Mouse (Mus musculus): ENCODE results near the gene Rhox2f. TPM values are rescaled to one million over a fixed set of nuclear protein-coding genes. Genes with fewer than 3 reads are reported as not detected.
"Not testable (repeated sequence)": the region's sequence is repeated elsewhere in the genome, so short reads cannot be mapped to it uniquely, and the experiment has no call there.

The Rhox2f gene
- polyA plus RNA-seq (2014; fragmentation: Nextera tagmentation; extraction: Ambion mirVana), result not detected in 2 replicates

GRCm38 (mm10) chrX:37571105-37571504 lies at the start of gene Rhox2f:
Gene Rhox2f, plus strand, starts transcription at chrX:37571405.
- not testable (repeated sequence) for H3K4me2 ChIP-seq (ENCODE audit: low read depth); DNase-seq (ENCODE audit: low spot score); ATAC-seq (ENCODE audit: insufficient read depth, low FRiP score, low TSS enrichment); H3K27ac ChIP-seq (ENCODE audit: low read depth, low read length); H3K27me3 ChIP-seq (ENCODE audit: control insufficient read depth, insufficient read depth, low read length); H3K4me3 ChIP-seq (ENCODE audit: low read depth, low read length); H3K36me3 ChIP-seq (ENCODE audit: control insufficient read depth, insufficient read depth, low read length); H3K4me1 ChIP-seq (ENCODE audit: control insufficient read depth, insufficient read depth, low read length); H3K9me3 ChIP-seq (ENCODE audit: control insufficient read depth, low read length); H3K9ac ChIP-seq (ENCODE audit: low read length)
- 92% methylated on average over 5 of the region's 8 CpGs for WGBS

- not testable (repeated sequence) for H3K36me3 ChIP-seq (ENCODE audit: control insufficient read depth, insufficient read depth, low read length)
Observed at GRCm38 (mm10) chrX:37530152-37530551, 41.1 kb upstream of the Rhox2f start, which contains the start of gene Rhox2e. Gene Rhox2e, plus strand, starts transcription at chrX:37530452.

GRCm38 (mm10) chrX:37541719-37542118 lies 29.5 kb upstream of the Rhox2f start, which contains the start of gene Rhox3e:
Gene Rhox3e, plus strand, starts transcription at chrX:37542019.
- H3K9me3 ChIP-seq (ENCODE audit: control insufficient read depth, low read length); H3K9ac ChIP-seq (ENCODE audit: low read length); ATAC-seq (ENCODE audit: insufficient read depth, low FRiP score, low TSS enrichment): not testable (repeated sequence)

More at GRCm38 (mm10) chrX:37530152-37530551, 41.1 kb upstream of the Rhox2f start, which contains the start of gene Rhox2e:
- not testable (repeated sequence) for H3K4me3 ChIP-seq (ENCODE audit: low read depth, low read length); H3K9me3 ChIP-seq (ENCODE audit: control insufficient read depth, low read length); H3K27ac ChIP-seq (ENCODE audit: low read depth, low read length); ATAC-seq (ENCODE audit: insufficient read depth, low FRiP score, low TSS enrichment); H3K4me1 ChIP-seq (ENCODE audit: control insufficient read depth, insufficient read depth, low read length); DNase-seq (ENCODE audit: low spot score); H3K4me2 ChIP-seq (ENCODE audit: low read depth); H3K27me3 ChIP-seq (ENCODE audit: control insufficient read depth, insufficient read depth, low read length); H3K9ac ChIP-seq (ENCODE audit: low read length)
- 95% methylated on average over 2 of the region's 8 CpGs for WGBS

GRCm38 (mm10) chrX:37557112-37557511 lies 14.1 kb upstream of the Rhox2f start, which contains the start of gene Rhox4e:
Gene Rhox4e, plus strand, starts transcription at chrX:37557412.
- H3K9me3 ChIP-seq (ENCODE audit: control insufficient read depth, low read length); H3K4me3 ChIP-seq (ENCODE audit: low read depth, low read length); H3K27ac ChIP-seq (ENCODE audit: low read depth, low read length); H3K4me2 ChIP-seq (ENCODE audit: low read depth); DNase-seq (ENCODE audit: low spot score); H3K27me3 ChIP-seq (ENCODE audit: control insufficient read depth, insufficient read depth, low read length); H3K4me1 ChIP-seq (ENCODE audit: control insufficient read depth, insufficient read depth, low read length); ATAC-seq (ENCODE audit: insufficient read depth, low FRiP score, low TSS enrichment); H3K9ac ChIP-seq (ENCODE audit: low read length); H3K36me3 ChIP-seq (ENCODE audit: control insufficient read depth, insufficient read depth, low read length): not testable (repeated sequence)
- 86% methylated on average over 10 of the region's 18 CpGs for WGBS

More at GRCm38 (mm10) chrX:37541719-37542118, 29.5 kb upstream of the Rhox2f start, which contains the start of gene Rhox3e:
- not testable (repeated sequence) for H3K4me2 ChIP-seq (ENCODE audit: low read depth); H3K4me3 ChIP-seq (ENCODE audit: low read depth, low read length); H3K36me3 ChIP-seq (ENCODE audit: control insufficient read depth, insufficient read depth, low read length); H3K27ac ChIP-seq (ENCODE audit: low read depth, low read length); DNase-seq (ENCODE audit: low spot score); H3K4me1 ChIP-seq (ENCODE audit: control insufficient read depth, insufficient read depth, low read length); H3K27me3 ChIP-seq (ENCODE audit: control insufficient read depth, insufficient read depth, low read length)
- WGBS, result no CpG with 5 or more reads among the region's 4 CpGs

GRCm38 (mm10) chrX:37572638-37573037 lies 1.4 kb downstream of the Rhox2f start:
- DNase-seq (ENCODE audit: low spot score), result not testable (repeated sequence)

GRCm38 (mm10) chrX:37580692-37581091 lies 9.5 kb downstream of the Rhox2f start, which contains the start of gene Rhox3f:
Gene Rhox3f, plus strand, starts transcription at chrX:37580992.
- not testable (repeated sequence) for H3K9me3 ChIP-seq (ENCODE audit: control insufficient read depth, low read length); H3K27me3 ChIP-seq (ENCODE audit: control insufficient read depth, insufficient read depth, low read length); H3K4me2 ChIP-seq (ENCODE audit: low read depth); H3K4me3 ChIP-seq (ENCODE audit: low read depth, low read length); H3K27ac ChIP-seq (ENCODE audit: low read depth, low read length); DNase-seq (ENCODE audit: low spot score); ATAC-seq (ENCODE audit: insufficient read depth, low FRiP score, low TSS enrichment); H3K4me1 ChIP-seq (ENCODE audit: control insufficient read depth, insufficient read depth, low read length); H3K9ac ChIP-seq (ENCODE audit: low read length); H3K36me3 ChIP-seq (ENCODE audit: control insufficient read depth, insufficient read depth, low read length)

More at GRCm38 (mm10) chrX:37572638-37573037, 1.4 kb downstream of the Rhox2f start:
- not testable (repeated sequence) for H3K27ac ChIP-seq (ENCODE audit: low read depth, low read length); H3K27me3 ChIP-seq (ENCODE audit: control insufficient read depth, insufficient read depth, low read length); H3K4me3 ChIP-seq (ENCODE audit: low read depth, low read length); ATAC-seq (ENCODE audit: insufficient read depth, low FRiP score, low TSS enrichment); H3K9ac ChIP-seq (ENCODE audit: low read length); H3K36me3 ChIP-seq (ENCODE audit: control insufficient read depth, insufficient read depth, low read length); H3K4me1 ChIP-seq (ENCODE audit: control insufficient read depth, insufficient read depth, low read length); H3K9me3 ChIP-seq (ENCODE audit: control insufficient read depth, low read length); H3K4me2 ChIP-seq (ENCODE audit: low read depth)
- 74% methylated on average over 2 of the region's 2 CpGs for WGBS

- not testable (repeated sequence) for H3K4me1 ChIP-seq (ENCODE audit: control insufficient read depth, insufficient read depth, low read length); H3K27ac ChIP-seq (ENCODE audit: low read depth, low read length); H3K27me3 ChIP-seq (ENCODE audit: control insufficient read depth, insufficient read depth, low read length); H3K4me2 ChIP-seq (ENCODE audit: low read depth); H3K4me3 ChIP-seq (ENCODE audit: low read depth, low read length); ATAC-seq (ENCODE audit: insufficient read depth, low FRiP score, low TSS enrichment); H3K36me3 ChIP-seq (ENCODE audit: control insufficient read depth, insufficient read depth, low read length); DNase-seq (ENCODE audit: low spot score); H3K9me3 ChIP-seq (ENCODE audit: control insufficient read depth, low read length); H3K9ac ChIP-seq (ENCODE audit: low read length)
- 94% methylated on average over 14 of the region's 19 CpGs for WGBS
Observed at GRCm38 (mm10) chrX:37607604-37608003, 36.4 kb downstream of the Rhox2f start, which contains the start of gene Rhox4f. Gene Rhox4f, minus strand, starts transcription at chrX:37607704.

Other genes with a start within 250 kb of the Rhox2f start
- not detected in 2 replicates for gene Rhox3a2, start 191.4 kb upstream of the Rhox2f start, polyA plus RNA-seq (2014; fragmentation: Nextera tagmentation; extraction: Ambion mirVana)
- not detected in 2 replicates for gene Rhox4a2, start 180.6 kb upstream of the Rhox2f start, polyA plus RNA-seq (2014; fragmentation: Nextera tagmentation; extraction: Ambion mirVana)
- gene Rhox2b, start 159.3 kb upstream of the Rhox2f start, polyA plus RNA-seq (2014; fragmentation: Nextera tagmentation; extraction: Ambion mirVana), result not detected in 2 replicates
- not detected in 2 replicates for gene Rhox4b, start 138.9 kb upstream of the Rhox2f start, polyA plus RNA-seq (2014; fragmentation: Nextera tagmentation; extraction: Ambion mirVana)
- not detected in 2 replicates for gene Rhox2c, start 117.7 kb upstream of the Rhox2f start, polyA plus RNA-seq (2014; fragmentation: Nextera tagmentation; extraction: Ambion mirVana)
- not detected in 2 replicates for gene Rhox3c, start 112.8 kb upstream of the Rhox2f start, polyA plus RNA-seq (2014; fragmentation: Nextera tagmentation; extraction: Ambion mirVana)
- not detected in 2 replicates for gene Rhox4c, start 91.1 kb upstream of the Rhox2f start, polyA plus RNA-seq (2014; fragmentation: Nextera tagmentation; extraction: Ambion mirVana)
- not detected in 2 replicates for gene Rhox2d, start 78.0 kb upstream of the Rhox2f start, polyA plus RNA-seq (2014; fragmentation: Nextera tagmentation; extraction: Ambion mirVana)
- not detected in 2 replicates for gene Rhox4d, start 57.0 kb upstream of the Rhox2f start, polyA plus RNA-seq (2014; fragmentation: Nextera tagmentation; extraction: Ambion mirVana)
- gene Rhox2e, start 41.0 kb upstream of the Rhox2f start, polyA plus RNA-seq (2014; fragmentation: Nextera tagmentation; extraction: Ambion mirVana), result not detected in 2 replicates
- gene Rhox3e, start 29.4 kb upstream of the Rhox2f start, polyA plus RNA-seq (2014; fragmentation: Nextera tagmentation; extraction: Ambion mirVana), result not detected in 2 replicates
- not detected in 2 replicates for gene Rhox4e, start 14.0 kb upstream of the Rhox2f start, polyA plus RNA-seq (2014; fragmentation: Nextera tagmentation; extraction: Ambion mirVana)
- gene Rhox3f, start 9.6 kb downstream of the Rhox2f start, polyA plus RNA-seq (2014; fragmentation: Nextera tagmentation; extraction: Ambion mirVana), result not detected in 2 replicates
- gene Rhox4f, start 36.3 kb downstream of the Rhox2f start, polyA plus RNA-seq (2014; fragmentation: Nextera tagmentation; extraction: Ambion mirVana), result not detected in 2 replicates
- gene Rhox3g, start 57.2 kb downstream of the Rhox2f start, polyA plus RNA-seq (2014; fragmentation: Nextera tagmentation; extraction: Ambion mirVana), result not detected in 2 replicates
- gene Rhox2g, start 72.1 kb downstream of the Rhox2f start, polyA plus RNA-seq (2014; fragmentation: Nextera tagmentation; extraction: Ambion mirVana), result not detected in 2 replicates
- not detected in 2 replicates for gene Rhox4g, start 79.9 kb downstream of the Rhox2f start, polyA plus RNA-seq (2014; fragmentation: Nextera tagmentation; extraction: Ambion mirVana)
- gene Rhox3h, start 97.4 kb downstream of the Rhox2f start, polyA plus RNA-seq (2014; fragmentation: Nextera tagmentation; extraction: Ambion mirVana), result not detected in 2 replicates
- gene Rhox2h, start 101.9 kb downstream of the Rhox2f start, polyA plus RNA-seq (2014; fragmentation: Nextera tagmentation; extraction: Ambion mirVana), result not detected in 2 replicates
- gene Rhox5, start 233.4 kb downstream of the Rhox2f start, polyA plus RNA-seq (2014; fragmentation: Nextera tagmentation; extraction: Ambion mirVana), result 0.42 and 0.76 TPM in 2 replicates

Measured in neural tube, embryonic 11.5 days (tissue).